Mouse (Mus musculus): ENCODE data around the gene Tmem151b.

DNA sequence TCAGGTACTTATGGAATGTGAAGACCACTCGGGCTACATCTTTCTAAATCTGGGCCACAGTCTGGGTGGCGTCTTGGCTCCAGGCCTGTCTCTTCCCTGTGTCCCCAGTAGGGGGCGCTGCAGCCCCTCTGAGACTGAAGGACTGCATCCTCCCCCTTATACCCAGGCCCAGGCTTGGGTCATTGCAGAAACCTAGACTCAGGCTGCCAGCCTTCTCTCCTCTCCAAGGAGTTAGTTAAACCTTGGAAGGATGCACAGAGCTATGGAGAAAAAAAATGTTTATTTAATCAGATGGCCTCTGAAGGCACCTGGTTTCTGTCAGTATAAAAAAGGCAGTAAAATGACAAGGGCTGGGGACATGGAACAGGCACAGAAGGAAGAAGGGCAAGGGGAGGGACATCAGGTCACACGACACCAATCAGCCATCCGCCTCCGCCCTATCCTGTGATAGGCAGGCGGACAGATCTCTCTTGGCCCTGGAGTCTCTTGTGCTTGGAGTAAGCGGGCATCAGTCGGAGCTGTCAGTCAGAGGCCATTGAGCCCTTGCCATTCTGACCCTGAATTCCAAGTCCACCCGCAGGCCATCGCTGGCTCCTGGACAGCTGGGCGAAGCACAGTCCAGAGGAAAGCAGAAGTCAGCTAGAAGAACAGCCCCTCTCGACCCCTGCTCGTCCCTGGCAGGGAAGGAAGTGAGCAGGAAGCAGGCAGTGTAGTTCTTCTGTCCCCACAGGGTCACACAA is 35.6 kb upstream of the Tmem151b start:
- TF ChIP-seq POLR2A (IDR thresholded peaks at IDR 0.05; ENCODE audit: control insufficient read depth, low read depth, low read length) = no peak
- TF ChIP-seq CTCF (IDR thresholded peaks at IDR 0.05; ENCODE audit: control insufficient read depth, insufficient read depth, insufficient replicate concordance, low read depth, low read length) = peak; percentile 89
